Mouse (Mus musculus) cerebellum, adult 2 months (tissue): ENCODE measurements around the gene Snrpd2.

ENCODE experiments used
- CTCF ChIP-seq: fragments of 200-500 bp; IDR thresholded peaks from 2 replicates; pipeline ENCODE4 v1.5.1; 2011; ENCODE audit warnings: low read depth, mild to moderate bottlenecking, control low read depth, low read length, moderate library complexity, borderline replicate concordance; ENCODE audit not compliant: insufficient read depth
- POLR2A ChIP-seq: fragments of 200-500 bp; IDR thresholded peaks from 2 replicates; pipeline ENCODE4 v1.6.1; 2011; ENCODE audit warnings: low read length, control low read depth, borderline replicate concordance; ENCODE audit not compliant: insufficient read depth

- TF ChIP-seq CTCF = no peak
- TF ChIP-seq POLR2A = no peak
Observed at GRCm38 (mm10) chr7:19169506-19169905, 20.0 kb downstream of the Snrpd2 start.
